8 mouse cellular contexts compared by ENCODE assay signal in the genomic region with DNA sequence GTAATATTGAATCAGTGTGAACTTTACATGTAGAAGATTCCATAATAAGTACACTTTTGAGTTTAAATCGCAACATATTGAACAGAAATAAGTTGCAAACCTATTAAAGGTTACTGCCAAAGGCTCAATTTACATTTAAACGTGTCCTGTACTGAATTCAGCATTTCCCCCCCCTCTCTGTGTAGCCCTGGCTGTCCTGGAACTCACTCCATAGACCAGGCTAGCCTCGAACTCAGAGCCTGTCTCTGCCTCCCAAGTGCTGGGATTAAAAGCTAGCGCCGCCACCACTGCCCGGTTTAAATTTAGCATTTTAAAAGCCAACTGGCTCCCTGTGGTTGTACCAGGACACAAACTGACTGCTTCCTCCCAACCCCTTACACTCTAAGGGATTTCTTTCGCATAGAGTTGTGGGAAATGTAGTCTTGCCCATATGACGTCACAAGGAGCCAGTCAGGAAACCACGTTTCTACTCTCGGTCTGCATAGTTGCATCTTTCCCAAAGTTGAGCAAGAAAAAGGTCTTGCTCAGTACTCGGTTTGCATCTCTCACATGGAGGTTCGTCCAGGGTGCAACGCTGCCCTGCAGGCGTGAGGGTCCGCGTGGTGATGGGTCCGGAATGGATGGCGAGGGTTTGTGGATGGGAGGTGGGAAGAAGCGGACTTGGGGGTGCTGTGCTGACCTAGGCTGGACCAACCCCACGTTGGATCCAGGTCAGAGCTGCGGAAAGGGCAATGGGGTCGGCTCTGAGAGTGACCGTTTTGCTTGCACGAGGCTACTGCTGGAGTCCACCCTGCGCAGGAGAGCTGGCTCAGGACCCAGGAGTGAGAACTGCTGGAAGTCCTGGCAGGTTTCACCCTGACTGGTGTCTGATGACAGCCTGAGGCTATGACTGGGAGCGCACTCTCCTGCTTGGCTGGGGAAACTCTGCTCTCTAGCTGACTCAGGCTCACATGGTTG. TPM values are rescaled to one million over a fixed set of nuclear protein-coding genes. Genes with fewer than 3 reads are reported as not detected.
DNase-seq lines count a peak whose midpoint lies in the region; ATAC-seq and TF ChIP-seq lines count a peak whose summit lies in the region.

TSS of gene Zfp493 (plus strand) at position 429 of the 957 bp plus-strand sequence.

- 0 out of 2 replicates have a peak within 1 kb of the TSS, but pooled peaks have one; percentile 26 for H3K27ac ChIP-seq in ES-Bruce4 (ENCODE audit: insufficient read depth, low read length)
- H3K27ac ChIP-seq in forebrain, embryonic 14.5 days (ENCODE audit: low read depth, low read length) = no peak within 1 kb of the TSS
- H3K27ac ChIP-seq in liver, embryonic 16.5 days (ENCODE audit: low read length) = peak within 1 kb of the TSS; percentile 5; the same call in 1 of the 2 replicates
- no peak within 1 kb of the TSS for H3K27ac ChIP-seq in neural tube, embryonic 12.5 days

- peak within 1 kb of the TSS; percentile 74 for H3K4me2 ChIP-seq in forebrain, embryonic 14.5 days (ENCODE audit: low read length)
- peak within 1 kb of the TSS; percentile 65 for H3K4me2 ChIP-seq in liver, embryonic 16.5 days (ENCODE audit: low read depth, low read length)
- H3K4me2 ChIP-seq in neural tube, embryonic 12.5 days (replicated peaks) = peak within 1 kb of the TSS; percentile 80

- H3K36me3 ChIP-seq in ES-Bruce4 (ENCODE audit: control insufficient read depth, insufficient read depth, low read length, poor library complexity, severe bottlenecking) = peaks cover 8% of the 10 kb centered on the region; the same call in 1 of the 2 replicates
- H3K36me3 ChIP-seq in forebrain, embryonic 14.5 days (ENCODE audit: control insufficient read depth, insufficient read depth, low read length) = no peaks in the 10 kb centered on the region
- no peaks in the 10 kb centered on the region for H3K36me3 ChIP-seq in liver, embryonic 16.5 days (ENCODE audit: control insufficient read depth, insufficient read depth)
- no peaks in the 10 kb centered on the region for H3K36me3 ChIP-seq in neural tube, embryonic 12.5 days

- intact Hi-C loops in heart, postnatal 14 days (cut with DNase I) = loop anchor here (5.0 kb wide), 1 partner anchor 52 kb away; the partner anchor contains the start of gene Zfp65

- TF ChIP-seq EP300 in ES-Bruce4 (IDR thresholded peaks at IDR 0.05; ENCODE audit: insufficient read depth, low read depth, low read length) = peak; percentile 60; the same call in 1 of the 2 replicates

- H3K4me3 ChIP-seq in ES-Bruce4 (ENCODE audit: low read depth, low read length) = peak within 1 kb of the TSS; percentile 94
- H3K4me3 ChIP-seq in forebrain, embryonic 14.5 days (ENCODE audit: low read depth, low read length) = peak within 1 kb of the TSS; percentile 49
- H3K4me3 ChIP-seq in liver, embryonic 16.5 days (ENCODE audit: low read depth, low read length) = peak within 1 kb of the TSS; percentile 70
- H3K4me3 ChIP-seq in neural tube, embryonic 12.5 days = peak within 1 kb of the TSS; percentile 61

- ATAC-seq in forebrain, embryonic 14.5 days = peak; percentile 98
- ATAC-seq in liver, embryonic 16.5 days (ENCODE audit: low read depth) = peak; percentile 87
- ATAC-seq in neural tube, embryonic 12.5 days (ENCODE audit: low FRiP score, low read depth) = peak; percentile 95

- no peak for TF ChIP-seq CTCF in ES-Bruce4 (IDR thresholded peaks at IDR 0.05; ENCODE audit: low read depth, low read length)

- H3K27me3 ChIP-seq in ES-Bruce4 (ENCODE audit: control insufficient read depth, insufficient read depth, low read length, poor library complexity, severe bottlenecking) = no peaks in the 10 kb centered on the region
- no peaks in the 10 kb centered on the region for H3K27me3 ChIP-seq in forebrain, embryonic 14.5 days (replicated peaks; ENCODE audit: control insufficient read depth, insufficient read depth, low read length)
- no peaks in the 10 kb centered on the region for H3K27me3 ChIP-seq in liver, embryonic 16.5 days (ENCODE audit: control insufficient read depth, insufficient read depth, low read depth, low read length)
- H3K27me3 ChIP-seq in neural tube, embryonic 12.5 days (replicated peaks) = no peaks in the 10 kb centered on the region

- no peak for TF ChIP-seq POLR2A in ES-Bruce4 (IDR thresholded peaks at IDR 0.05; ENCODE audit: insufficient read depth, low read length)

- H3K4me1 ChIP-seq in ES-Bruce4 (ENCODE audit: control insufficient read depth, insufficient read depth, low read length) = peaks cover 2% of the 10 kb centered on the region
- no peaks in the 10 kb centered on the region for H3K4me1 ChIP-seq in forebrain, embryonic 14.5 days (ENCODE audit: control insufficient read depth, insufficient read depth, low read length)
- H3K4me1 ChIP-seq in liver, embryonic 16.5 days (ENCODE audit: control insufficient read depth, low read depth, low read length) = peaks cover 4% of the 10 kb centered on the region; the same call in 1 of the 2 replicates
- no peaks in the 10 kb centered on the region for H3K4me1 ChIP-seq in neural tube, embryonic 12.5 days

- H3K9ac ChIP-seq in ES-Bruce4 (ENCODE audit: low read depth, poor library complexity, severe bottlenecking) = peak within 1 kb of the TSS; percentile 19
- peak within 1 kb of the TSS; percentile 72 for H3K9ac ChIP-seq in forebrain, embryonic 14.5 days (ENCODE audit: low read length)
- H3K9ac ChIP-seq in liver, embryonic 16.5 days (ENCODE audit: low read depth, low read length) = peak within 1 kb of the TSS; percentile 60
- H3K9ac ChIP-seq in neural tube, embryonic 12.5 days = peak within 1 kb of the TSS; percentile 55

- DNase-seq in c-Kit-positive CD71-positive TER-119-positive erythroid progenitor cells, embryonic 14.5 days (ENCODE audit: low spot score) = peak; percentile 61
- peak; percentile 95 for DNase-seq in forebrain, embryonic 14.5 days (ENCODE audit: low spot score)
- peak; percentile 44 to 73 for DNase-seq in heart, postnatal 14 days
- DNase-seq in large intestine, adult 2 months (ENCODE audit: low read depth, low spot score) = peak; percentile 67
- peak; percentile 82 for DNase-seq in telencephalon, adult 2 months (ENCODE audit: low read depth, low spot score)

- 8% methylated on average over 26 of the region's 26 CpGs for WGBS in forebrain, embryonic 14.5 days
- 6% methylated on average over 26 of the region's 26 CpGs for WGBS in large intestine, adult 2 months
- WGBS in liver, embryonic 16.5 days (ENCODE audit: insufficient replicate concordance) = 6% methylated on average over 26 of the region's 26 CpGs
- 9% methylated on average over 26 of the region's 26 CpGs for WGBS in neural tube, embryonic 12.5 days

- peaks cover 5% of the 10 kb centered on the region for H3K9me3 ChIP-seq in ES-Bruce4 (replicated peaks; ENCODE audit: control insufficient read depth, insufficient read depth, low read length, poor library complexity, severe bottlenecking)
- no peaks in the 10 kb centered on the region for H3K9me3 ChIP-seq in forebrain, embryonic 14.5 days (replicated peaks; ENCODE audit: control insufficient read depth, low read length)
- H3K9me3 ChIP-seq in liver, embryonic 16.5 days (replicated peaks; ENCODE audit: control insufficient read depth, low read length) = no peaks in the 10 kb centered on the region
- H3K9me3 ChIP-seq in neural tube, embryonic 12.5 days = no peaks in the 10 kb centered on the region

RNA-seq across cellular contexts. Expression of gene Zfp493, which starts in this region (rescaled TPM):
- polyA plus RNA-seq in ES-Bruce4 (2011; ENCODE audit: insufficient read depth, insufficient read length, low read depth, missing spikeins) = 15.5 and 16.6 TPM in 2 replicates
- polyA plus RNA-seq in forebrain, embryonic 14.5 days (2014; fragmentation: Nextera tagmentation; extraction: Ambion mirVana) = 4.0 TPM in 2 replicates
- 1 to 10 TPM in 1 of 2 experiments, under 1 TPM in 1; 0.90 to 1.1 TPM for total RNA-seq in heart, postnatal 14 days (2021)
- 0.62 and 1.2 TPM in 2 replicates for polyA plus RNA-seq in large intestine, adult 2 months (2012; rRNA removed)
- 0.33 and 0.46 TPM in 2 replicates for polyA plus RNA-seq in liver, embryonic 16.5 days (2015; fragmentation: Nextera tagmentation; extraction: Ambion mirVana)
- polyA plus RNA-seq in neural tube, embryonic 12.5 days (2016; fragmentation: Nextera tagmentation; extraction: Ambion mirVana) = 1.8 and 2.9 TPM in 2 replicates

Comparison
In these comparisons a context has a peak if more than half of its experiments do, and no peak if none do; other contexts are left out.
1. Peak in ATAC-seq, H3K4me3 ChIP-seq, H3K27ac ChIP-seq, H3K9ac ChIP-seq and H3K4me2 ChIP-seq in liver, embryonic 16.5 days; RNA of the gene not detected or under 1 TPM.
2. H3K9ac ChIP-seq: peak in every context shown above with its lines; median percentile 72 in forebrain, embryonic 14.5 days; 60 in liver, embryonic 16.5 days; 55 in neural tube, embryonic 12.5 days; 19 in ES-Bruce4.